Mouse (Mus musculus) embryonic fibroblast, embryonic 13.5 days (primary cell): ENCODE data around the gene Plac1.

Experiments
- CTCF ChIP-seq: IDR thresholded peaks from 2 replicates; pipeline ENCODE4 v1.5.1; 2011; ENCODE audit warnings: mild to moderate bottlenecking, control low read depth, low read length, moderate library complexity, borderline replicate concordance; ENCODE audit not compliant: insufficient read depth
- POLR2A ChIP-seq: IDR thresholded peaks from 2 replicates; pipeline ENCODE4 v1.6.1; 2011; ENCODE audit warnings: low read depth, mild to moderate bottlenecking, control low read depth, low read length, moderate library complexity

- TF ChIP-seq POLR2A = no peak
- TF ChIP-seq CTCF = no peak
Observed at GRCm38 (mm10) chrX:53211756-53212483, 28.0 kb downstream of the Plac1 start.
